Mouse (Mus musculus) T-cell, adult 2 months (primary cell): Measurements from ENCODE around the gene Oas1e.
"Not testable (repeated sequence)": the region's sequence is repeated elsewhere in the genome, so short reads cannot be mapped to it uniquely, and the experiment has no call there.

Experiments used
- DNase-seq: peaks from one replicate; pipeline ENCODE4 v3.0.0; 2022; ENCODE audit warnings: low spot score

Gene Oas1e

DNA sequence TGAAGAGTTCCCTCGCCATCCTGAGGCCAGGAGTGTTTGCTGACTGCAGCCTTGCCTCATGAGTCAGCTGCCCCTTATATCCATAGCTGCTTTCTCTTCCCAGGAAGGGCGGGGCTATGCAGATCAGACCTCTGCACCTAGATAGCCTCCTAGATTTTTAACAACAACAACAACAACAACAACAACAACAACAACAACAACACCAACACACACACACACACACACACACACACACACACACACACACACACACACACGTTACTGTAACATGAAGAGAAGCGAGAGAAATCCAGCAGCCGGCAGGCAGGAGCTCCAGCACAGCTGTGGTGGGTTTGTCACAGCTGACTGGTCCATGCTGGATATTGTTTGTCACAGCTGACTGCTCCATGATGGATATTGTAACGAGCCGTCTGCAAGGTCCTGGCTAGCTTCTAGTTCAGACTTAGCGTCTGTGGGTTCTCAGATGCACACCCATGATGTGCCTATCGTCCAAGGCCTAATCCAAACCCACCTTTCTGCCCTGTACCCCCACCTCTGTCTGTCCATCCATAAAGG lies at the start of gene Oas1e:
TSS of gene Oas1e (minus strand) at position 51 of the 555 bp plus-strand sequence.
- not testable (repeated sequence) for DNase-seq

DNA sequence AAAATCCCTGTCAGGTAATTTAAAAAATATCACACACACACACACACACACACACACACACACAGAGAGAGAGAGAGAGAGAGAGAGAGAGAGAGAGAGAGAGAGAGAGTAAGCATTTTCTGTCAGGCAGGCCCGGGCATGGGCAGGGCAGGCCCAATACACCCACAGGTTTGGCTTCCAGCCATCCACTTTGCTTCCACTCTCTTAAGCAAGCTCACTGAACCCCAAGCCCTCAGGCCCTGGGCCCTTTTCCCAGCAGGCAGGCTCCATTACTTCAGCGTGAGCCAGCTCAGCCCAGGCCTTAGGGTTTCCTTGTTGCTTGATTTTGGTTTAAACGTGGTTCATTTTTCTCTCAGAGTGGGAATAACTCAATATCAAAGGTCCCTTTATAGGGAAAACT lies 49.4 kb upstream of the Oas1e start:
- DNase-seq, result no peak

DNA sequence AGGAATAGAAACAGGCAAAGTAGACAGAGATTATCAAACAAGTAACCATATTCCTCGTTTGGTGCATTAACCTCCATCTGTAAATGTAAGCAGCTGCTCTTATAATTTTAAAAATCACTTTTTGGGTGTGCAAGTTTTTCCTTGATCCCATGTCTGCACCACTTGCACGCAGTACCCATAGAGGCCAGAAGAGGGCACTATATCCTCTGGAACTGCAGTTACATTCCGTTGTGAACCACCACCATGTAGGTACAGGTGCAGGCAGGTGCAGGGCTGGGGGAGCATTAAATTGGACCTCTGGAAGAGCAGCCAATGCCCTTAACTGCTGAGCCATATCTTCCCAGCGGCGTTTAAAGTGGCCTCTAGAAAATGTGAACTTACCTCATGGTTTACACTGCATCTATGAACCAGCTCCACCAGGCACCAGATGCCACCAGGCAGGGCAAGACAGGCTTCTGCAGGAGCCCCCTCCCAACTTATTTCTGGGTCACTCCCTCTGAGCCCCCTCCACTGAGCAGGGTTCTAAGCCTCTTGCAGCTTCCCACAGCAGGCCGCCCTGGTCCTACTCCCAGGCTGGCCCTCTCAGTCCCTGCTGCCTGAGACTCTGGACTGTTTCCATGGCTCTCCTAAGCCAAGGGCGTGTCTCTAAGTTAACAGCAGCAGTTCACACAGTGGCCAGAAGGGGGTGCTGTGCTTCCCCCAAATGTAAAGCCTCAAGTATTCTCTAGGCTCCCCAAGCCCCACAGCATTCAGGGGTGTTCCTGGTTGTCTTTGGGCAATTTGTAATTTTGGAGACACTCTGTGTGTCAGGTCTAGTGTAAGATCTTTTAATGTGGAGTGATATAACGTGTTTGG lies 41.6 kb upstream of the Oas1e start:
- DNase-seq, result peak; percentile 46

DNA sequence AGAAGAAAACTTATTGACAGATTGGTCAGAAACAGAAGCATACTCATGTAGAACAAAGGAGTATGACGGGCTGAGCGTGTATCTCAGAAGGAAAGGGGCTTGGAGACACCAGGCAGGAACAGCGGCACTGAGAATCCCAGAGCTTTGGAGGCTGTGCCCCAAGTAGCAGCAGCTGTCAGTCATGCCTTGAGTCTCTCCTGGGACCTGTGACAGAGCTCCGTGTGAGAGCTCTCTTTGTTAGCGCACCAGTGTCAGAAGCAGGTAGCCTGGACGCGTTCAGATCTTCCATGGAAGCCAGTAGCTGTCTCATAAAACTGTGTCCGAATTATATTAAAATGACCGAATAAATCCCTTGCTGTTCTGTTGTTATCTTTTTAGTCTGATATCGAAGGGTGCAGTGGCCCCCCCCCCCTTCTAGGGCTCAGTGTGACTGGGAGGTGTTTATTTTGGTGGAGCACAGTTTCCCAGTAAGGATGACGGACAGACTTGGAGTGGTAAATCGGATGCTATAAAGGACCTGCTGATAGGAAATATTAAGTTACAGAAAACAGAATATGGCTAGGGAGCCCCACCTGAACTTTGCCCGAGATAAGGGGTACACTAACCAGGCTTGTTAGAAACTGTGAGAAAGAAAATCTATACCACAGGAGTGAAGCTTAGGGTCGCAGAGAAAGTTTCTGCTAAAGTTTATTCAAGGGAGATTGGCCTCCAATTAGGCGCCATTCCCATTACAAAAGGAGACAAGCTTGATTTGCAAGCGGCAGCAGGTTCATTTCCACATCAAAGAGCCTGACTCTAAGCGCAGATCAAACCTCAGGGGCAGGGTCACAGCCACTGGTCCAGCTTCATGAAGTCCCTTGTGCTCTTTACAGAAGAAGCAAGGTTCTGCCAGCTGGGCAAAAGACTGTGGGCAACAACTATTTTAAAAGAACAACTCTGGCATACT lies 38.3 kb upstream of the Oas1e start:
- no peak for DNase-seq

DNA sequence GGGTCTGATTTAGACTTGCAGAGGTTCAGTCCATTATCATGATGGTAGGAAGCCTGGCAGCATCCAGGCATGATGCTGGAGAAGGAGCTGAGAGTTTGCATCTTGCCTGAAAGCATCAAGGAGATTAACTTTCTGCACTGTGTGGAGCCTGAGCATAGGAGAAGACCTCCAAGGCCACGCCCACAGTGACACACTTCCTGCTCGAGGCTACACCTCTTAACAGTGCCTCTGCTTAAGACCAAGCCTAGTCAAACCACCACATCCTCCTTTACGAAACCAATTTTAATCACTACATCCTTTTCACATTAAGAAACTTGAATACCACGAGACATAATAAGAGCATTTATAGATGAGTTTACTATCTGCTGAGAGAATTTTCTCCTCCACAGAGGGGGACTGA lies 35.7 kb upstream of the Oas1e start:
- DNase-seq, result peak; percentile 76

DNA sequence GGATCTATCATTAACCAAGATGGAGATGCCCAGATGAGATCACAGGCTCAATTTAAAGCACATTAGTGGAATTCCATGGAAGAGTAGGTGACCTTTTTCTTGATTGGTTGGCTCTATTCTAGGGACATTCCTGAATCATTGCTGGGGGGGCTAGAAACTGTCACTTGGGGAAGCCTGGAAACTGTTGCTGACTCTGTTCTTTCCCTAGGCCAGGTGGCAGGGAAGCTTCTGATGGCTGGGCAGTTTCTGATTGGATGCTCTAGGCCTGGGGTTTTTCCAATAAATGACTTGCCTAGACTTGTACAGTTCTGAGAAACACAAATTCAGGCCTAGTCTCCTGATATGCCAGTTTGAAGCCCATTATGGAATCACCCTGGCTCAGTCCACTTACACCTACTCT lies 23.7 kb upstream of the Oas1e start:
- no peak for DNase-seq

DNA sequence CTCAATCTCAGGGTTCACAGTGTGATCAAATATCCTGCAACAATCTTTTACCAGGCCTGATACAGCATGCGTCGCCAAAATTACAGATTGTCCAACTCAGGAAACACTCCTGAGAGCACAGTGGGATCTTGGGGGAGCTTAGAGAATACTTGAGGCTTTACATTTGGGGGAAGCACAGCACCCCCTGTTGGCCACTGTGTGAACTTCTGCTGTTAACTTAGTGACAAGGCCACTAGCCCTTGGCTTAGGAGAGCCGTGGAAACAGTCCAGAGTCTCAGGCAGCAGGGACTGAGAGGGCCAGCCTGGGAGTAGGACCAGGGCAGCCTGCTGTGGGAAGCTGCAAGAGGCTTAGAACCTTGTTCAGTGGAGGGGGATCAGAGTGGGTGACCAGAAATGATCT lies 20.6 kb upstream of the Oas1e start:
- peak; percentile 60 for DNase-seq

DNA sequence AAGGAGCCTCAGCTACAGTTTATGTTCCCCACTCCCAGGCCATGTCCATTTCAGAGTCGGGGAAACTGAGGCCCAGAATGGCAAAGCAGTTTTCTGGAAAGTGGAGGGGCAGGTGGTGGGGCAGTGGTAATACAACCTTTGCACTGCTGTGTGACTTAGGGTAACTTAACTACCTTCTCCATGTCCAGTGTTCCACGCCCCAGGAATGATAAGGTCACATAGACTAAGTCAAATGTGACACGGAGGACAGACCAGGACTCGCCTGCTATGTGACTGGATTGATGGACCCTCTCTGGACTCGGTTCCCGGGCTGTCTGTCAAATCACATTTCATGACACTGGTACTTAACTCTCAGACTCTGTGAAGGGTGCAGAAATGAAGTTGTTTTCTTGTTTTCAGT lies 17.7 kb upstream of the Oas1e start:
- DNase-seq, result no peak

DNA sequence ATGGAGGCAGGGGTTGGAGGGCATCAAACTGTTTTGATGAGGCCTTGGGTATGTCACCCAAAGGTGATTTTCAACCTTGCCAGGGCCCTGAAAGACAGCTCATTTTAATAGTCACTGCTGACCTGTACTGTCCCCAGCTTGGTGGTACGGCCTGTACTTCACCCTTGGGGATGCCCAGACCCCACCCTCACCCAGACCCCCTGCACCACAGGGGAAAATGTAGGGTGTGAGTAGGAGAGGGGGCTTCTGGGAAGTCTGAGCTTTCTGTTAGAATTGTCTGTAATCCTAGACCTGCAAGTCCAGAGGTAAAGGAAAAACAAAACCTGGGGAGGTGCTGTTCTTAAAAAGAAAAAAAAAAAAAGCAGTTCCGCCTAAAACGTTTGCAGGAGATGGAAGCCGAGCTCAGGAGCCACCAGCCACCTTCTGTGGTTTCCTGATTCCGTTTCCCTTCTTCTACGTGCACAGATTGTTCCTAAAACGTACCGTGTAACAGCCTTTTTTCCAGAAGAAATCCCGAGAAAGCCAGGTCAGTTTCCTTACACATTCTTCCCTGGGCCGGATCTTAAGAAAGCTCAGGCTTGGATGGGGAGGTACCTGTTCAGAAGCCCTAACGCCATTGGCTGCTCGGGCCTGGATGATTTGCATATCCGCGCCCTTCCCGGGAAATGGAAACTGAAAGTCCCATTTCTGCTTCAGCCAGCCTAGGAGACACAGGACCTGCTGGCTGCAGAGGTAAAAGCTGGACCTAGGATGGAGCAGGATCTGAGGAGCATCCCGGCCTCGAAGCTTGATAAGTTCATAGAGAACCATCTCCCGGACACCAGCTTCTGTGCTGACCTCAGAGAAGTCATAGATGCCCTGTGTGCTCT lies 16.9 kb upstream of the Oas1e start, which contains the start of gene Oas1c:
TSS of gene Oas1c (minus strand) at position 564 of the 869 bp plus-strand sequence.
- DNase-seq, result peak; percentile 82

DNA sequence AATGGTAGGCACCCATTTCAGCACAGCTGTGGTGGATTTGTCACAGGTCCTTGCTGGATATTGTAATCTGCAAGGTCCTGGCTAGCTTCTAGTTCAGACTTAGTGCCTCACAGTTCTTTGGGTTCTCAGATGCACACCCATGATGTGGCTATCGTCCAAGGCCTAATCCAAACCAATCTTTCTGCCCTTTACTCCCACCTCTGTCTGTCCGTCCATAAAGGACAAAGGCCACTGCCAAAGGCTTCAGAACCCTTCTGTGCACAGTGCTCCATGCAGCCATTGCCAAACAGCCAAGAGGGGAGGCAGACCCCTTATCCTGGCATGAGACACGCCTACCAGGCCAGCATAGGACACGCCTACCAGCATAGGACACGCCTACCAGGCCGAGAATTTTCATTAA lies 13.8 kb upstream of the Oas1e start:
- DNase-seq, result no peak

DNA sequence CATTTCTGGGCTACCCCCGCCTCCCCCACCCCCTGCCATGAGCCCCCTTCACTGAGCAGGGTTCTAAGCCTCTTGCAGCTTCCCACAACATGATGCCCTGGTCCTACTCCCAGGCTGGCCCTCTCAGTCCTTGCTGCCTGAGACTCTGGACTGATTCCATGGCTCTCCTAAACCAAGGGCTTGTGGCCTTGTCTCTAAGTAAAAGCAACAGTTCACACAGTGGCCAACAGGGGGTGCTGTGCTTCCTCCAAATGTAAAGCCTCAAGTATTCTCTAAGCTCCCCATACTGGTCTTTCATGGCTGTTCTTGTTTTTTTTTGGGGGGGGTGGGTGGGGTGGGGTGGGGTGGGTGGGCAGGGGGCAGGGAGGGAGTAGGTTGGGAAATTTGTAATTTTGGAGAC lies 11.1 kb upstream of the Oas1e start:
- peak; percentile 60 for DNase-seq

DNA sequence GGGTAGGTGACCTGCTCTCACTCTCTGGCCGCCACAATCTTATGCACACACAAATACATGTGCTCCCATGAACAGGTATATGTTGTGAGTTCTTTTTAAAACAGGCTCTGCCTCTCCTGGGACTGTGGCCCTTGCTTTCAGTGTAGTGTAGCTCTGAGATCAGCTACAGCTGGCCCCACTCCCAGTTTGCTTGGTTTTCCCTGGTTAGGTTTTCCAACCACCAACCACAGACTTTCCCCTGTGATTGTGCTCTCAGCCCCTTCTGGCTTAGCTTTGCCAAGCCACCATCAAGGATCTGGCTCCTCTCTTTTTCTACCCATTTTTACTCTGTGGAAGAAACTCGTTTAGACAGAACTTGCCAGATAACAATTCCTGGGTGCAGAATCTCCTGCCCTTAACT lies 8.3 kb upstream of the Oas1e start:
- DNase-seq, result no peak

DNA sequence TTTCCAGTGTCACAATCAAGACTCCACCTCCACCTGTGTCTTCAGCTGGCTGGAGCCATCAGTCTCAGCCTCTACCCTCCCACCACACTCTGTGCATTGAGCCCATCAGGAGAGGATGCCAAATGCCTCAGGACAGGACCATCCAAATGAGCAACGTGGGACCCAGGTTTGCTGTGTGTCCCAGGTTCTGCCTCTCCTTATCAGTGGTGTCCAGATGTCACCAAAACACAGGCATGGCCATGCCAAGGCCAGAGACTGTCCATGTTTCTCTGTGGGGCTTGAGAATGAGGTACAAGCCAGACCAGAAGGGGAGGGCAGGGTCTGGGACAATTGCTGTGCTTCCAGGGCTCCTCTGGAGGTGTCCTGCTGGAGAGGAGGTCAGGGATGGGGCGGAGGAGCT lies 3.6 kb upstream of the Oas1e start:
- DNase-seq, result not testable (repeated sequence)

DNA sequence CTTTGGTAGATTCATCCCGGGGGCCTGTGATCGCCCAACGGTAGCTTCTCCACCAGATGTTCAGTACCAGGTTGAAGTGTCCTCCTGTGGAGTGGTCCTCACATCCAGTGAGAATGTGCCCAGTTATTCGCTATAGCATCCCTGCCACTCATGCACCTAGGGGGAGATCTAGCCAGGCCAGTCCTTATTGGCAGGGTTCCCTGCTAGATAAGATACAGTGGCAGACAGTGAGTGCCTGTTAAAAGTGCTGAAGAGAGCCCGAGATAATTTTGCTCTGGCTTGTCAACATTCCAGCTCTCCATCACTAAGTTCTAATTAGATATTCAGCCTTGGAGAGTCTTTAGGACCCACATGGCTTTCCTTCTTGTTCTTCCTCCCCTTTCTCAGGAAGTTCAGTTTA lies 2.8 kb upstream of the Oas1e start:
- DNase-seq, result not testable (repeated sequence)

DNA sequence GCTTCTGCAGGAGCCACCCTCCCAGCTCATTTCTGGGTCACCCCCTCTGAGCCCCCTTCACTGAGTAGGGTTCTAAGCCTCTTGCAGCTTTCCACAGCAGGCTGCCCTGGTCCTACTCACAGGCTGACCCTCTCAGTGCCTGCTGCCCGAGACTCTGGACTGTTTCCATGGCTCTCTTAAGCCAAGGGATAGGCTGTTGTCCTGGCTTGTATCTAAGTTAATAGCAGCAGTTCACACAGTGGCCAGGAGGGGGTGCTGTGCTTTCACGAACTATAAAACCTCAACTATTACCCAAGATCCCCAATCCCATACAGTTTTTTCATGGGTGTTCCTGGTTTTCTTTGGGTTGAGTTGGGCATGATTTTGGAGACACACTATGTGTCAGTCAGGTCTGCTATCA lies 2.3 kb downstream of the Oas1e start:
- DNase-seq, result peak; percentile 36

DNA sequence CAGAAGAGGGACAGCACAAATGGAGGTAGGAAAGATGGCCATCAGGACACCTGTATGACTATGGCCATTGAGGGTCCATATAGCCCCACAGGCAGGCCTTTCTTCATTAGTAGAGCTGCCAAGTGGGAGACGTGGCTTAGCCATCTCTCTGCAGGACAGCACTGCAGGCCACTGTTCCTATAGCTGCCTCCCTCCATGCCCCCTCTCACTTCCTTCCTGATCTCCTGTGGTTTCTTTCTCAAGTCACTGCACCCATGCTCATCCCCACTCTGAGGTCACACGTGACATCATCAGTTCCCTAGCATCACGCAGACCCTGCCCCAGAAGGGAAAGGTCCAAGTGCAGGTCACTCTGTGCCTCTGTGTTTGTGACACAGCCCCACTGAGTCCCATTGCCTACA lies 8.3 kb downstream of the Oas1e start:
- no peak for DNase-seq

DNA sequence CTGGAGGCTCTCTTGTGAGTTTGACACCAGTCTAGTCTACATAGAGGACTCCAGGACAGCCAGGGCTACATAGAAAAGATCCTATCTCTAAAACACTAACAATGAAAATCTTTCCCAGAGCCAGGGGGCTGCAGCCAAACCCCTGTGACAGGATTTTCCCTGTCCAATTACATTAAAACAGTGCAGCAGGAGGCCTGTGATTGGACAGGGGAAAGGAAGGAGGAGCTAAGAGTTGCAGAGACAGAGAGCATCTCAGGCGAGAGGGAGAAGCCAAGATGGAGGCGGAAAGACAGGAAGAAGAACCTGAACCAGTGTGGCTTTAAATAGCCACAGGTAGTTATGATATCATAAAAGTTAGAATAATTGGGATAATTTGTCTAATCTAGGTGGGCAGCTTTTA lies 12.9 kb downstream of the Oas1e start:
- no peak for DNase-seq

DNA sequence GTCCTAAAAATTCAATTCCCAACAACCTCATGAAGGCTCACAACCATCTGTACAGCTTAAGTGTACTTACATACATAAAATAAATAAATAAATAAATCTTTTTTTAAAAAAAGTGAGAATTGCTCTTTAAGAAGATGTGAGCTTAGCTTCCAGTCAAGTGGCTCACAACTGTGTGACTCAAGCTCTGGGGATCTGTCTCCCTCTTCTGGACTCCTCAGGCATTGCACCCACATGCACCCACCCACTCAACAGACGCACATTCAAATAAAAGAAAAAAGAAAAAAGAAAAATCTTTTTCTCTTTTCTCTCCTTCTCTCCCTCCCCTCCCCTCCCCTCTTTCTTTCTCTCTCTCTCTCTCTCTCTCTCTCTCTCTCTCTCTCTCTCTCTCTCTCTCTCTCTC lies 13.7 kb downstream of the Oas1e start:
- peak; percentile 31 for DNase-seq

DNA sequence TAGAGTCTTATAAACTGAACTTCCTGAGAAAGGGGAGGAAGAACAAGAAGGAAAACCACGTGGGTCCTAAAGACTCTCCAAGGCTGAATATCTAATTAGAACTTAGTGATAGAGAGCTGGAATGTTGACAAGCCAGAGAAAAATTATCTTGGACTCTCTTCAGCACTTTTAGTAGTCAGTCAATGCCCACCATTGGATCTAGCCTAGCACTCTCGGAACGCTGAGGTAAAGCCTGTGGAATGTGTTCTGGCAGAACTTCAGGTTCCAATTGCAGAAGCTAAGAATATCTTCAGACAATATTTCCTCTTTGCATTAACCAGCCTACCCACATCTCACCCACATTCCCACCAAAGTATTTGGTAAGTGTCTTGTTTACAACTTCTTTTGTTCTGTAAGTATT lies 15.4 kb downstream of the Oas1e start:
- no peak for DNase-seq

DNA sequence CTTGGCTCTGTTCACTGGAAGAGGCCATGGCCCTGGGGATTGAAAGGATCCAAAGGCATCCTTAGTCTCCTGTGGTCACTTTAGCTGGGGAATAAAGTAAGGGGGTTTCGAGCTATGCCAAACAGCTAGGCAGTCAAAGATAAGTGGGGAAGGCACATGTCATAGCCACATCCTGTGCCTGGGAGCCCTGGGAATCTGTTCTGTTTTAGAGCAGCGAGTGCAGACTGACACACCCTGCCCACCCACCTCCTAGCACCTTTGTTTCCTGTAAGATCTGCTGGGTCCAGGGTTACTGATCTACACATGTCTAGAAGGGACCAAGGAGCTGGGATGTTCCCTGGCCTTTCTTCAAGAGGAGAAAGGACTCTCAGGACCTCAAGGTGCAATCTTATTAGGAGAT lies 16.4 kb downstream of the Oas1e start:
- DNase-seq, result peak; percentile 33

DNA sequence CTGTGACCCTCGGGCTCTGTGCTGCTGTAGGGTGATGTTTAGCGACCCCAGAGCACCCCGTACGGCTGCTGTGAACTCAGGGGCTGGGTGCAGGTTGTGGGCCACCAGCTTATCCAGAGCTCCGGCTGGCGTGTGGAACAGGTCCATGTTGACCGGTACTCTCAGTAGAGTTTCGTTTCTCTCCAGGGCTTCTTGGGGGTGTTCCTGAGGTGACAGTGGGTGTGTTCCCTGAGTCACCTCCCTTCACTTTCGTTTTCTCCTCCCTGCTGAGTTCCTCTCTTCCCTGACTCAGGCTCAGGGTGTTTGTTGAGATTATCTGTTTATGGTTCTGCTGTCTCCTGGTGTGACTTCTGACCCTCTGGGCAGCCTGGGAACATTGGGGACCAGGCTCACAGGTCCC lies 17.9 kb downstream of the Oas1e start, which contains the start of gene Oas3:
TSS of gene Oas3 (minus strand) at position 184 of the 400 bp plus-strand sequence.
- DNase-seq, result peak; percentile 43

DNA sequence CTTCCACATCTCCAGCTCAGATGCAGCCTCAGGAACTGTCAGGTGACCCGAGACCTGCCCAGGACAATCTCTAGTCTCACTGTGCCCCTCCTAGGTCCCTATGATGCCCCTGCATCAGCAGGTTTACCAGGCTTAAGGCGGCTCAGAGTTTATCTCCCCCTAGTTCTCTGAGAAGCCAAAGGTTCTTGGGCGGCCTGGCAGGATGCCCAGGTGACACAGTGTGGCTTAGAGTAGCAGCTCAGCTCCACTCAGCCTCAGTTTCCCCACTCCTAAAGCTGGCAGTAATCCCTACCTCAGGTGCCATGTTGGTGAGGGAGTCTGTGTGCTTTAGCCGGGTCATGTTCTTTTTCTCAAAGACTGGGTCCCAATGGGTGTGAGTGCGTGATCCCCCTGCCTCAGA lies 18.5 kb downstream of the Oas1e start:
- no peak for DNase-seq
